Mouse (Mus musculus) adrenal gland, adult (tissue): ENCODE measurements around the gene Vmn1r175.
"Not testable (repeated sequence)": the region's sequence is repeated elsewhere in the genome, so short reads cannot be mapped to it uniquely, and the experiment has no call there.

ENCODE experiments used
- DNase-seq, 2 experiments: peaks; one replicate each; pipeline ENCODE4 v3.0.0; 2022 to 2023; ENCODE audit warnings: low spot score in 1 of 2; ENCODE audit not compliant: inconsistent age in 2 of 2

Vmn1r175 gene

DNA sequence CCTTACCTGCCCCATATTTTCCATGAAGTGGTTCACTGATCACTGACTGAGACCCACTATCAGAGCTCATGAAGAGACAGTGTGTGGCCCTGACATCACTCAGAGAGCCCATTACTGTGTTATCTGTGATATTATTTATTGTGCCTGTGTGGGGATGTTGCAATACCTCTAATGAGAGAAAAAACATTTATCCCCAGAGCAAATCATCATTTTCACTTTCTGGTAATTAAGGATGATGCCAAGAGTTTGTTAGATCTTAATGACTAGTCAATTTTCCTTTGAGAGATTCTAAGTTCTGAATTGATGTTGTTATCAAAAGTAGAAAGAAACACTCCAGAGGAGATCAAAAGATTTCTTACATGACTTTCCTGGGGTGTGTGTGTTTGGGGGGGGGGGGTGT is at the start of gene Vmn1r175:
TSS of gene Vmn1r175 (minus strand) at position 101 of the 400 bp plus-strand sequence.
- not testable (repeated sequence) for DNase-seq

DNA sequence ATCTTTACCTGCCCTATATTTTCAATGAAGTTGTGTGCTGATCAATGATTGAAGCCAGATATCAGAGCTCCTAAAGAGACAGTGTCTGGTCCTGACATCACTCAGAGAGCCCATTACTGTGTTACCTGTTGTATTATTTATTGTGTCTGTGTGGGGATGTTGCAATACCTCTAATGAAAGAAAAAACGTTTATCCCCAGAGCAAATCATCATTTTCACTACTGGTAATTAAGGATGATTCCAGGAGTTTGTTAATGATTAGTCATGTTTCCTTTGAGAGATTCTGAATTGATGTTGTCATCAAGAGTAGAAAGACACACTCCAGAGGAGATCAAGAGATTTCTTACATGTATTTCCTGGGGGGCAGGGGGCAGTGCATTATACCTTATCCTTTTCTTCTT is 26.8 kb upstream of the Vmn1r175 start, which contains the start of gene Vmn1r176:
TSS of gene Vmn1r176 (minus strand) at position 101 of the 400 bp plus-strand sequence.
- DNase-seq: not testable (repeated sequence)

DNA sequence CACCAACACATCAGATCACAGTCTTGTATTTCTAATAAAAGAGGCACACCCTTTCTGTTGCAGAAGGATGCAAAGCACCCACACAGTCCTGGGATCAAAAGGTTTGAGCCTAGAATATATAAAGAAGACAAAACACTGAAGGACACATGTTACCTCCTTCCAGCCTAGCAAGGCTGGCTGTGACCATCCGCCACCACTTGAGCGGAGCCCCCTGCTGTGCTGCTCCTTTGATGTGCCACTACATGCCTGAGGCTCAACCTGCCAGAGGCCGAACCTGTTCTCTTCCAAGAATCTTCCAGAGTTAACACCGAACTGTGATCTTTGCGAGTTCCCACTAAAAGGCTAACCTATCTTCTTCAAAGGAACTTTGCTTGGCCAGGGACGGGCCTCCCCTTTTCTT is 25.9 kb downstream of the Vmn1r175 start:
- no peak for DNase-seq
